Mouse (Mus musculus) testis, adult 2 months (tissue): ENCODE measurements at regions not wholly inside any gene's neighbourhood (a gene's known extent, or its start where the extent isn't known, plus 50 kb on each side); places are given as distances from the start of the nearest gene placed in this dataset.

Experiments used
- CTCF ChIP-seq: fragments of 200-500 bp; IDR thresholded peaks from 2 replicates; pipeline ENCODE4 v1.5.1; 2012; ENCODE audit warnings: low read depth, mild to moderate bottlenecking, inconsistent platforms, low read length, moderate library complexity; ENCODE audit not compliant: control insufficient read depth, insufficient read depth, insufficient replicate concordance
- POLR2A ChIP-seq: fragments of 200-500 bp; IDR thresholded peaks from 2 replicates; pipeline ENCODE4 v1.6.1; 2012; ENCODE audit warnings: low read depth, mild to moderate bottlenecking, inconsistent platforms, low read length, moderate library complexity; ENCODE audit not compliant: control insufficient read depth

DNA sequence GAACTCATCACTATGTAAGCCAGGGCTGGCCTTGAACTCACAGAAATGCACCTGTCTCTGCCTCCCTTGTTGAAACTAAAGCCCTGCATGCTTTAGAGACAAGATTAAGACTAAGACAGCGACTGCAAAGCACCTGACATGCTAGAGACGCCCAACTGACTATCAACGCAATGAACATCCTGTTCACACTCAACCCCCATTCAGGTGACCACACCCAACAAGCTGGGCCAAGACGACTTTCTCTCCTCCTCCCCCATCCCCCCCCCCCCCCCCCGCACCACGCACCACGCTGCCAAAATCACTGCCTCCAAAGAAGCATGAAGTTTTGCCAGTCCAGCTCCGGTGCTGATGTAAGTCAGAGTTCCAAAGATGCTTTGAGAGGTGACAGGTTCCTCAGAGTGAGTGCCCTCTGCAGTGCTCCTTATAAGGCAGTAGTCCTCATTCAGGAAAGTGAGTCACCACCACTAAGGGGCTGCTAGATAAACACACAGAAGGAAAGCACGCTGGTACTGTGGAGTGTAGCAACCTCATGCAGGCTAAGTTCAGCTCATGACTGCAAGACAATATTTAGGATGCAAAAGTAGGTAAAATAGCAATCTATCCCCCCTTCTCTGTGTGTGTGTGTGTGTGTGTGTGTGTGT lies 59.2 kb downstream of the Ier5 start:
- TF ChIP-seq POLR2A, result no peak
- TF ChIP-seq CTCF, result no peak
